ENCODE assay signal across 8 mouse cellular contexts in the genomic region with DNA sequence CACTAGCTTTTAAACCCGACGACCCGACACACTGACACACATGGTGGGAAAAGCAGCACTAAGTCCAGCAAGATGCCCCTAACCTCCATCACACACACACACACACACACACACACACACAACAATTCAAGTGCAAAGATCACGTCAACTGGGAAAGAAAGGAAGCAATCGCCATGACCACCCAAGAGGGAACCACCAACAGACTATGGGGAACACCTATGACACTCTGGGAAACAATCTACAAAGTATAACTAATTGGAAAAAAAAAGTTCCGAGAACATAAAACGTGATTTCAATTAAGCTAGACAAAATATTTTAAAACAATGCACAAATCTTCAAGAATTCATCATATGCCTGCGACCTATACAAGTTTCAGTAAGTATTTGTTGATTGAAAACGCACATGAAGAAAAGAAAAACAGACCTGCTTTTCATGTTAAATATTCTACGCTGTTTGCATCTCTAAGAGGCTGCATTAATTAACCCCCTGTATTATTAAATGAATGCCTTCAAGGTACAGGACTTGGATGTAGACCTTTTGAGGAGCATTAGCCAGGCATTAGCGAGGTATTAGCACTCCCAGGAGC. TPM values are rescaled to one million over a fixed set of nuclear protein-coding genes. Genes with fewer than 3 reads are reported as not detected.
A peak's percentile ranks its signal among the peaks of the same experiment; 100 is the strongest.
DNase-seq lines count a peak whose midpoint lies in the region; ATAC-seq and TF ChIP-seq lines count a peak whose summit lies in the region.

No protein-coding gene starts in this region.

- H3K4me2 ChIP-seq in heart, embryonic 13.5 days, result peak overlapping the region; percentile 84
- H3K4me2 ChIP-seq in hindbrain, embryonic 12.5 days (replicated peaks), result peak overlapping the region; percentile 84
- peak overlapping the region; percentile 81 for H3K4me2 ChIP-seq in midbrain, embryonic 13.5 days (replicated peaks)

- H3K9me3 ChIP-seq in heart, embryonic 13.5 days, result no peaks in the 10 kb centered on the region
- no peaks in the 10 kb centered on the region for H3K9me3 ChIP-seq in hindbrain, embryonic 12.5 days (replicated peaks)
- H3K9me3 ChIP-seq in midbrain, embryonic 13.5 days, result no peaks in the 10 kb centered on the region

- TF ChIP-seq CTCF in bone marrow, adult 2 months (IDR thresholded peaks at IDR 0.05; ENCODE audit: control insufficient read depth, insufficient read depth, low read length), result no peak

- H3K27ac ChIP-seq in heart, embryonic 13.5 days (replicated peaks), result no peak overlapping the region
- peak overlapping the region; percentile 46; the same call in 1 of the 2 replicates for H3K27ac ChIP-seq in bone marrow, adult 2 months (ENCODE audit: control insufficient read depth, insufficient read depth, low read depth, low read length, poor library complexity)
- no peak overlapping the region for H3K27ac ChIP-seq in hindbrain, embryonic 12.5 days
- H3K27ac ChIP-seq in midbrain, embryonic 13.5 days, result no peak overlapping the region

- peak overlapping the region; percentile 75 for H3K4me3 ChIP-seq in heart, embryonic 13.5 days
- peak overlapping the region; percentile 82 for H3K4me3 ChIP-seq in bone marrow, adult 2 months (replicated peaks; ENCODE audit: control insufficient read depth, low read depth, low read length)
- H3K4me3 ChIP-seq in hindbrain, embryonic 12.5 days, result peak overlapping the region; percentile 66
- peak overlapping the region; percentile 71 for H3K4me3 ChIP-seq in midbrain, embryonic 13.5 days (replicated peaks)

- peaks cover 23% of the 10 kb centered on the region for H3K36me3 ChIP-seq in heart, embryonic 13.5 days
- H3K36me3 ChIP-seq in hindbrain, embryonic 12.5 days, result peaks cover 5% of the 10 kb centered on the region
- peaks cover 12% of the 10 kb centered on the region for H3K36me3 ChIP-seq in midbrain, embryonic 13.5 days

- DNase-seq in heart, postnatal 4 days, result no peak
- DNase-seq in cerebellum, adult 11 months, result no peak
- no peak for DNase-seq in right cerebral cortex, adult 2 months (ENCODE audit: low spot score in 2 of 2)
- no peak for DNase-seq in left cerebral cortex, adult 11 months (ENCODE audit: low spot score)

- peaks cover 11% of the 10 kb centered on the region for H3K4me1 ChIP-seq in heart, embryonic 13.5 days
- peaks cover 1% of the 10 kb centered on the region; the same call in 1 of the 2 replicates for H3K4me1 ChIP-seq in bone marrow, adult 2 months (ENCODE audit: control insufficient read depth, insufficient read depth, low read length)
- H3K4me1 ChIP-seq in hindbrain, embryonic 12.5 days, result peaks cover 7% of the 10 kb centered on the region
- H3K4me1 ChIP-seq in midbrain, embryonic 13.5 days (replicated peaks), result peaks cover 13% of the 10 kb centered on the region

- WGBS in heart, embryonic 13.5 days, result 49% methylated on average over 11 of the region's 11 CpGs
- 25% methylated on average over 11 of the region's 11 CpGs for WGBS in bone marrow, adult 2 months
- WGBS in hindbrain, embryonic 12.5 days, result 43% methylated on average over 11 of the region's 11 CpGs
- 33% methylated on average over 11 of the region's 11 CpGs for WGBS in midbrain, embryonic 13.5 days

- ATAC-seq in heart, embryonic 13.5 days (ENCODE audit: extremely low read depth, insufficient number of reproducible peaks, low FRiP score, low TSS enrichment), result no peak
- ATAC-seq in hindbrain, embryonic 12.5 days (ENCODE audit: low FRiP score), result no peak
- ATAC-seq in midbrain, embryonic 13.5 days, result no peak

- TF ChIP-seq POLR2A in bone marrow, adult 2 months (IDR thresholded peaks at IDR 0.05; ENCODE audit: borderline replicate concordance, control insufficient read depth, low read depth, low read length), result no peak

- peaks cover 27% of the 10 kb centered on the region for H3K27me3 ChIP-seq in heart, embryonic 13.5 days (replicated peaks)
- H3K27me3 ChIP-seq in hindbrain, embryonic 12.5 days, result peaks cover 9% of the 10 kb centered on the region
- H3K27me3 ChIP-seq in midbrain, embryonic 13.5 days, result peaks cover 16% of the 10 kb centered on the region

- H3K9ac ChIP-seq in heart, embryonic 13.5 days, result peak overlapping the region; percentile 79
- H3K9ac ChIP-seq in hindbrain, embryonic 12.5 days, result peak overlapping the region; percentile 67
- H3K9ac ChIP-seq in midbrain, embryonic 13.5 days (replicated peaks), result peak overlapping the region; percentile 78

RNA-seq across cellular contexts. Expression of a gene that starts 0.9 kb away (rescaled TPM):
- polyA plus RNA-seq in heart, embryonic 13.5 days (2015; fragmentation: Nextera tagmentation; extraction: Ambion mirVana), result 1.4 and 1.8 TPM in 2 replicates
- total RNA-seq in heart, postnatal 4 days (2021), result under 1 TPM; 0.38 to 0.55 TPM
- 2.6 and 4.3 TPM in 2 replicates for polyA plus RNA-seq in bone marrow, adult 2 months (2011; ENCODE audit: insufficient read depth, insufficient read length, low replicate concordance, missing spikeins)
- polyA plus RNA-seq in hindbrain, embryonic 12.5 days (2016; fragmentation: Nextera tagmentation; extraction: Ambion mirVana), result 1.7 and 1.9 TPM in 2 replicates
- polyA plus RNA-seq in midbrain, embryonic 13.5 days (2015; fragmentation: Nextera tagmentation; extraction: Ambion mirVana), result 1.4 and 1.5 TPM in 2 replicates

RNA-seq across cellular contexts. Expression of a gene that starts 1.3 kb away (rescaled TPM):
- 21.8 and 23.0 TPM in 2 replicates for polyA plus RNA-seq in heart, embryonic 13.5 days (2015; fragmentation: Nextera tagmentation; extraction: Ambion mirVana)
- 10 to 100 TPM; 11.4 to 14.5 TPM for total RNA-seq in heart, postnatal 4 days (2021)
- 0.61 and 3.5 TPM in 2 replicates for polyA plus RNA-seq in bone marrow, adult 2 months (2011; ENCODE audit: insufficient read depth, insufficient read length, low replicate concordance, missing spikeins)
- polyA plus RNA-seq in hindbrain, embryonic 12.5 days (2016; fragmentation: Nextera tagmentation; extraction: Ambion mirVana), result 32.3 and 38.0 TPM in 2 replicates
- 37.1 and 38.4 TPM in 2 replicates for polyA plus RNA-seq in midbrain, embryonic 13.5 days (2015; fragmentation: Nextera tagmentation; extraction: Ambion mirVana)
